17 mouse cellular contexts compared by ENCODE assay signal in the genomic region with DNA sequence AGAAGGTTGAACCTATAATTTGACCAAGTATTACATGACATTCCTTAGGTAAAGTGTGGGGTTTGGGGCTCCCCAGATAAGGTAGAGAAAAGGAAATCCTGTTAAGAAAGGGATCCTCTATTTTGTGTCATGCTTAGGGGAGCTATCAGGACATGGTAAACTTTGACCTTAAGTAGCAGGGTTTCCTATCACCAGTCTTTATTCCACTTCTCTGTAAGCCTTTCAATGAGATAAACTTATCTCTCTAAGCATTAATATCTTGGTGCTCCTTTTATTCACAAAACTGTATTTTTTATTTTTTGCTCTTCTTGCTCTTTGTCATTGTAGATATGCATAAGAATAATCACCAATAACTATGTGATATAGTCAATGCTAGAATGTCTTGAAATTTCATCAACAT.
"Had no signal": no experiment of that assay in that cellular context is flagged by ENCODE, and none has a peak within 500 bp of the region (broad histone marks: within the 10 kb centered on the region; RNA-seq: fewer than 3 reads in every experiment).

No protein-coding gene starts in this region.

- H3K27me3 ChIP-seq: neural tube, embryonic 12.5 days; neural tube, embryonic 13.5 days; neural tube, embryonic 15.5 days; stomach, embryonic 15.5 days had no signal

- H3K9ac ChIP-seq: neural tube, embryonic 12.5 days; neural tube, embryonic 13.5 days; neural tube, embryonic 15.5 days; stomach, embryonic 15.5 days had no signal

- H3K27ac ChIP-seq: neural tube, embryonic 12.5 days; neural tube, embryonic 13.5 days; neural tube, embryonic 15.5 days; stomach, embryonic 15.5 days; stomach, postnatal 0 days had no signal

- H3K4me3 ChIP-seq: neural tube, embryonic 12.5 days; neural tube, embryonic 13.5 days; neural tube, embryonic 15.5 days; stomach, embryonic 15.5 days had no signal

- H3K4me1 ChIP-seq: neural tube, embryonic 12.5 days; neural tube, embryonic 13.5 days; neural tube, embryonic 15.5 days; stomach, embryonic 15.5 days had no signal

- H3K9me3 ChIP-seq: neural tube, embryonic 12.5 days; neural tube, embryonic 13.5 days; neural tube, embryonic 15.5 days; stomach, embryonic 15.5 days had no signal

- H3K36me3 ChIP-seq: neural tube, embryonic 12.5 days; neural tube, embryonic 13.5 days; neural tube, embryonic 15.5 days; stomach, embryonic 15.5 days had no signal

- DNase-seq: retina, postnatal 1 day; right cerebral cortex, adult 18-20 months; right cerebral cortex, postnatal 14 days; right cerebral cortex, postnatal 25 days; right cerebral cortex, postnatal 4 days; spleen, adult 18-20 months; thymus, adult 18-20 months; thymus, adult 2 months; thymus, postnatal 14 days; thymus, postnatal 25 days; thymus, postnatal 36 days; thymus, postnatal 4 days had no signal
